Mouse (Mus musculus) right cerebral cortex, postnatal 4 days (tissue): ENCODE measurements at regions not wholly inside any gene's neighbourhood (a gene's known extent, or its start where the extent isn't known, plus 50 kb on each side); places are given as distances from the start of the nearest gene placed in this dataset.

Experiments
- DNase-seq: peaks from one replicate; pipeline ENCODE4 v3.0.0-alpha.2; 2022

GRCm38 (mm10) chr10:119052441-119053041 lies 182.5 kb upstream of the Dyrk2 start:
- no peak for DNase-seq

GRCm38 (mm10) chr10:119051598-119051997 lies 181.6 kb upstream of the Dyrk2 start:
- no peak for DNase-seq

- no peak for DNase-seq
These were observed 180.1 kb upstream of the Dyrk2 start for GRCm38 (mm10) chr10:119050017-119050685.

GRCm38 (mm10) chr10:119048643-119049420 lies 178.8 kb upstream of the Dyrk2 start:
- DNase-seq = no peak

- no peak for DNase-seq
These were observed 175.1 kb upstream of the Dyrk2 start for GRCm38 (mm10) chr10:119045059-119045458.

GRCm38 (mm10) chr10:119043069-119043468 lies 173.1 kb upstream of the Dyrk2 start:
- DNase-seq = no peak

GRCm38 (mm10) chr10:119040205-119040604 lies 170.2 kb upstream of the Dyrk2 start:
- DNase-seq = no peak

- DNase-seq = no peak
These were observed 169.7 kb upstream of the Dyrk2 start for GRCm38 (mm10) chr10:119039732-119040131.

- no peak for DNase-seq
These were observed 169.0 kb upstream of the Dyrk2 start for GRCm38 (mm10) chr10:119038991-119039390.

- DNase-seq = no peak
These were observed 167.8 kb upstream of the Dyrk2 start for GRCm38 (mm10) chr10:119037781-119038180.

- no peak for DNase-seq
These were observed 165.9 kb upstream of the Dyrk2 start for GRCm38 (mm10) chr10:119035863-119036262.

- no peak for DNase-seq
These were observed 164.4 kb upstream of the Dyrk2 start for GRCm38 (mm10) chr10:119034396-119034795.

GRCm38 (mm10) chr10:119031282-119032275 lies 161.6 kb upstream of the Dyrk2 start:
- DNase-seq = no peak

GRCm38 (mm10) chr10:119028480-119029137 lies 158.6 kb upstream of the Dyrk2 start:
- DNase-seq = no peak

- no peak for DNase-seq
These were observed 157.4 kb upstream of the Dyrk2 start for GRCm38 (mm10) chr10:119027241-119027901.

GRCm38 (mm10) chr10:119026291-119026690 lies 156.3 kb upstream of the Dyrk2 start:
- no peak for DNase-seq

- DNase-seq = no peak
These were observed 154.4 kb upstream of the Dyrk2 start for GRCm38 (mm10) chr10:119024425-119024824.

- no peak for DNase-seq
These were observed 149.1 kb upstream of the Dyrk2 start for GRCm38 (mm10) chr10:119019082-119019481.

- DNase-seq = no peak
These were observed 148.5 kb upstream of the Dyrk2 start for GRCm38 (mm10) chr10:119018490-119018889.

- no peak for DNase-seq
These were observed 146.1 kb upstream of the Dyrk2 start for GRCm38 (mm10) chr10:119016104-119016503.

GRCm38 (mm10) chr10:119015311-119016055 lies 145.5 kb upstream of the Dyrk2 start:
- DNase-seq = no peak
